Mouse (Mus musculus) kidney, embryonic 15.5 days (tissue): ENCODE data around the gene Catsper4. TPM values are rescaled to one million over a fixed set of nuclear protein-coding genes. Genes with fewer than 3 reads are reported as not detected.
"Not testable (repeated sequence)": the region's sequence is repeated elsewhere in the genome, so short reads cannot be mapped to it uniquely, and the experiment has no call there.

ENCODE experiments used
- ATAC-seq: fragments of 200-750 bp; cut with Nextera tagmentation; replicated peaks from 2 replicates; pipeline ENCODE4 v1.8.0; 2017; ENCODE audit warnings: moderate TSS enrichment; ENCODE audit not compliant: low FRiP score
- H3K27ac ChIP-seq: fragments of 300-500 bp; sonication (generic); 2 replicates; pipeline ENCODE4 v1.5.1; 2015; ENCODE audit warnings: mild to moderate bottlenecking, inconsistent platforms
- H3K27me3 ChIP-seq: fragments of 300-500 bp; sonication (generic); 2 replicates; pipeline ENCODE4 v1.6.1; 2015; ENCODE audit warnings: inconsistent platforms
- H3K36me3 ChIP-seq: fragments of 300-500 bp; sonication (generic); 2 replicates; pipeline ENCODE4 v1.6.1; 2015; ENCODE audit warnings: inconsistent platforms
- H3K4me1 ChIP-seq: fragments of 300-500 bp; sonication (generic); 2 replicates; pipeline ENCODE4 v1.6.1; 2015; ENCODE audit warnings: inconsistent platforms
- H3K4me2 ChIP-seq: fragments of 300-500 bp; sonication (generic); 2 replicates; pipeline ENCODE4 v1.6.1; 2015; ENCODE audit warnings: moderate library complexity, mild to moderate bottlenecking, inconsistent platforms
- H3K4me3 ChIP-seq: fragments of 300-500 bp; sonication (generic); replicated peaks from 2 replicates; pipeline ENCODE4 v1.5.1; 2015; ENCODE audit warnings: mild to moderate bottlenecking, inconsistent platforms
- H3K9ac ChIP-seq: fragments of 300-500 bp; sonication (generic); 2 replicates; pipeline ENCODE4 v1.6.1; 2015; ENCODE audit warnings: mild to moderate bottlenecking, inconsistent platforms
- H3K9me3 ChIP-seq: fragments of 300-500 bp; sonication (generic); replicated peaks from 2 replicates; pipeline ENCODE4 v1.6.1; 2016; ENCODE audit warnings: inconsistent platforms
- WGBS: fragments of 180-500 bp; shearing (Covaris S2); methylation state at CpG from one replicate; pipeline ENCODE4 v1.1.7; 2015; ENCODE audit warnings: mixed read lengths; 5-methylcytosine and 5-hydroxymethylcytosine counted together
- polyA plus RNA-seq: library from polyadenylated mRNA; unstranded; fragments of >200 nt; fragmentation: Nextera tagmentation; extraction: Ambion mirVana; gene quantifications from 2 replicates; pipeline ENCODE4 v1.2.1, GENCODE M21; 2015

Gene Catsper4
- polyA plus RNA-seq, result 0.30 and 0.55 TPM in 2 replicates

DNA sequence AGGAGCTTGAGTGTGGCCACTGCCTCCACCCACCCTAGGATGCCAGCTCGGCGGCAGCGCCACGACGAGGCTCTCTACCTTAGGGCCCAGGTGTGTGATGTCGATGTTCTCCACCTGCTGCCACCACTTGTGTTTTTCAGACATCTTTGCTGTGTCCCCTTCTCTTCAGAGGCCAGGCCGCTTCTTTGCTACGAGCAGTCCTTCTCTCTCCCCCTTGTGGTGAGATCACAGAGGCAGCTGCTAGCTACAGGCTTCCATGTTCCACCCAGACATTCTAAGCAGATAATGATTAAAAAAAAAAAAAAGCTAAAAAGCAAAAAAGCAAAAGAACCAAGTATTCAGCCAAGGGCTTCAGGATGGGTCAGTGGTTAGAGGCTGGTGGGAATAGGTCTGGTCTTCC lies at the start of gene Catsper4:
TSS of gene Catsper4 (minus strand) at position 190 of the 400 bp plus-strand sequence.
- Histone ChIP-seq H3K4me3 (no peak within 1 kb of the TSS), H3K27me3 (no peaks in the 10 kb centered on the region), H3K36me3 (no peaks in the 10 kb centered on the region), H3K4me2 (no peak within 1 kb of the TSS), H3K4me1 (peaks cover 17% of the 10 kb centered on the region), H3K9me3 (no peaks in the 10 kb centered on the region), H3K27ac (no peak within 1 kb of the TSS), H3K9ac (no peak within 1 kb of the TSS)
- WGBS, result 67% methylated on average over 8 of the region's 8 CpGs
- no peak for ATAC-seq

- H3K27ac ChIP-seq, result 0 out of 2 replicates have a peak overlapping the region, but pooled peaks have one; percentile 3
- ATAC-seq, result no peak
- H3K4me2 ChIP-seq, result peak overlapping the region; percentile 53
- WGBS, result 7% methylated on average over 14 of the region's 14 CpGs
- H3K36me3 ChIP-seq, result peaks cover 31% of the 10 kb centered on the region
- H3K4me1 ChIP-seq, result peaks cover 10% of the 10 kb centered on the region
- no peaks in the 10 kb centered on the region for H3K9me3 ChIP-seq
- no peaks in the 10 kb centered on the region for H3K27me3 ChIP-seq
- peak overlapping the region; percentile 25 for H3K4me3 ChIP-seq
- H3K9ac ChIP-seq, result no peak overlapping the region; the same call in 1 of the 2 replicates
These were observed 46.5 kb upstream of the Catsper4 start for GRCm38 (mm10) chr4:134273417-134274345.

DNA sequence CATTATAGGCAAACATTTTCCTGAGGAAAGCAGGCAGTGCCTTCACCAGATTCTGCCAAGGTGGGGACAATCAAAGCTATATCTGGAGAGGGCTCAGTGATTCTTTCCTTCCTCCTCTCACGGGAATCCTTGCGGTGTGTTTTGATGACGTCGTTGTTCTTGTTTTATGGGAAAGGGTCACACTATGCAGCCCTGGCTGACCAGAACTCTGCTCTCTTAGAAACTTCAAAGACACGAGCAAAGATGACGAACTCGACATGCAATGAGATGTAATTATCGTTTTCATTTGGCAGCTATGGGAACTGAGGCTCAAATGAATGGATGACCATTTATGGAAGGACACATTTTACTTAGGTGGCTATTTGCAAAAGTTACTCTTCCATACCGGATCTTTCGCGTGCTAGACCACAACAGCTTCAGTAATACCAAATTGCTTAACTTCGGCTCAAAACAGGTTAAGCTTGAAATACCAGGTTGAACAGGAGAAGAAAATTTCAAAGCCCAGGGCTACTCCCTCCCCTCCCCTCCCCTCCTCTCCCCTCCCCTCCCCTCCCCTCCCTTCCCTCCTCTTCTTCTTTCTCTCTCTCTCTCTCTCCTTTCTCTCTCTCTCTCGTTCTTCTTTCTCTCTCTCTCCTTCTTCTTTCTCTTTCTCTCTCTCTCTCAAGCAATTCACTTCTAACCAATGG lies 45.7 kb upstream of the Catsper4 start:
- Histone ChIP-seq H3K4me2 (peak overlapping the region; percentile 53), H3K36me3 (peaks cover 24% of the 10 kb centered on the region), H3K9ac (no peak overlapping the region; the same call in 1 of the 2 replicates), H3K4me1 (peaks cover 10% of the 10 kb centered on the region), H3K27me3 (no peaks in the 10 kb centered on the region), H3K9me3 (no peaks in the 10 kb centered on the region), H3K27ac (peak overlapping the region; percentile 46), H3K4me3 (peak overlapping the region; percentile 25)
- WGBS, result 13% methylated on average over 13 of the region's 13 CpGs
- no peak for ATAC-seq

- Histone ChIP-seq H3K27ac (no peak overlapping the region), H3K9me3 (no peaks in the 10 kb centered on the region), H3K4me3 (no peak overlapping the region), H3K9ac (no peak overlapping the region), H3K4me2 (no peak overlapping the region), H3K27me3 (no peaks in the 10 kb centered on the region), H3K36me3 (peaks cover 15% of the 10 kb centered on the region), H3K4me1 (peaks cover 10% of the 10 kb centered on the region)
- no peak for ATAC-seq
- WGBS, result 85% methylated on average over 7 of the region's 7 CpGs
These were observed 44.8 kb upstream of the Catsper4 start for GRCm38 (mm10) chr4:134271979-134272378.

DNA sequence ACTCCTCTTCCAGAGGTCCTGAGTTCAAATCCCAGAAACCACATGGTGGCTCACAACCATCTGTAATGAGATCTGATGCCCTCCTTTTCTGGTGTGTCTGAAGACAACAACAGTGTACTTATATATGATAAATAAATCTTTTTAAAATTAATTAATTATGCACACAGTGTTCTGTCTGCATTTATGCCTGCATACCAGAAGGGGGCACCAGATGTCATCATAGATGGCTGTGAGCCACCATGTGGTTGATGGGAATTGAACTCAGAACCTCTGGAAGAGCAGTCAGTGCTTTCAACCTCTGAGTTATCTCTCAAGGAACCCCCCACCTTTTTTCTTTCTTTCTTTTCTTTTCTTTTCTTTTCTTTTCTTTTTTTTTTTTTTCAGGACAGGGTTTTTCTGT lies 42.4 kb upstream of the Catsper4 start:
- H3K4me2 ChIP-seq, H3K9me3 ChIP-seq, H3K9ac ChIP-seq, H3K27me3 ChIP-seq, H3K36me3 ChIP-seq, H3K4me3 ChIP-seq, ATAC-seq, H3K27ac ChIP-seq: not testable (repeated sequence)
- H3K4me1 ChIP-seq, result peaks cover 23% of the 10 kb centered on the region

DNA sequence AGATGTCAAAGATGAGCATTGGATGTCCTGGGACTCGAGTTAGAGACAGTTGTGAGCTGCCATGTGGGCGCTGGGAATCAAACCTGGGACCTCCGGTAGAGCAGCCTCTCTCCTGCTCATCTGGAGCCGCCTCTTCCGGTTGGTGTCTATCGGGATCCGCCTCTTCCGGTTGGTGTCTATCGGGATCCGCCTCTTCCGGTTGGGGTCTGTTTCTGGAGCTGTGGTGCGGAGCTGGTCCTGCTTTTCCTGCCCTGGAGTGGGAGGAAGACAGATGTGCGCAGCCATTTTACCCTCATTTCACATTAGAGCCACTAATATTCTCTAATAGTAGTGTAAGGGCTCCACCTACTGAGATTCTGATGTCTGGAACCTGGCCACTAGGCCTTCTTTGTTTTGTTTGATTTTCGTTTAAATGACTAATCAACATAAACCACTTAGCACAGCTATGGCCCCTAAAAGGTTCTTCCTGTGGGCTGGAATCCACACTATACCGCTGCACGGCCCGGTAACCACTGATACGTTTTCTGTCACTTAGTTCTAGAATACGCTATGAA lies 41.0 kb upstream of the Catsper4 start:
- Histone ChIP-seq H3K4me1 (peaks cover 23% of the 10 kb centered on the region), H3K9me3 (0 out of 2 replicates have a peak, but pooled peaks cover 4% of the 10 kb centered on the region), H3K36me3 (no peaks in the 10 kb centered on the region), H3K4me3 (no peak overlapping the region), H3K4me2 (no peak overlapping the region), H3K27me3 (no peaks in the 10 kb centered on the region), H3K9ac (no peak overlapping the region), H3K27ac (no peak overlapping the region)
- WGBS, result 79% methylated on average over 19 of the region's 19 CpGs
- ATAC-seq, result no peak

GRCm38 (mm10) chr4:134265860-134266585 lies 38.8 kb upstream of the Catsper4 start:
- no peak overlapping the region for H3K4me2 ChIP-seq
- 0 out of 2 replicates have a peak, but pooled peaks cover 2% of the 10 kb centered on the region for H3K27me3 ChIP-seq
- H3K9me3 ChIP-seq, result 0 out of 2 replicates have a peak, but pooled peaks cover 4% of the 10 kb centered on the region
- H3K27ac ChIP-seq, result peak overlapping the region; percentile 62
- H3K4me3 ChIP-seq, result no peak overlapping the region
- ATAC-seq, result no peak
- peaks cover 16% of the 10 kb centered on the region; the same call in 1 of the 2 replicates for H3K4me1 ChIP-seq
- WGBS, result 33% methylated on average over 9 of the region's 9 CpGs
- H3K36me3 ChIP-seq, result no peaks in the 10 kb centered on the region
- no peak overlapping the region for H3K9ac ChIP-seq

DNA sequence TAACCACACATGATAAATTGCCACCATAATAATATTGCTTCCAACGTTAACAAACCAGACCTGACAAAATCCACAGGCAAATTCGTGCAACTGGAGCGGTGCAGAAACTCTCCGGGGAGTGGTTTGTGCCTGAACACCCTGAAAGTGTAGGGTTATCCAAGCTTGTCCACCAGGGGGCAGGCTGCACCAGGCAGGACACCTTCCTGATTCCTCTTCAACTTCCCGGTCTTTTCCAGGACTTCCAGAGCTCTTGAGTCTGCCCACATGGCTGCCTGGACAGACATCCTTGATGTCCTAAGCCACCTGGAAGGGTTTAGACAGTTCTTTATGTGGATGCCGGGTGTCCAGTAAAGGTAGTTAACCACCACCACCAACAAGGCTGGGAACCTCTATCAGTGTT lies 36.0 kb upstream of the Catsper4 start:
- Histone ChIP-seq H3K4me1 (peaks cover 17% of the 10 kb centered on the region), H3K4me2 (no peak overlapping the region), H3K9me3 (0 out of 2 replicates have a peak, but pooled peaks cover 4% of the 10 kb centered on the region), H3K27ac (no peak overlapping the region), H3K27me3 (0 out of 2 replicates have a peak, but pooled peaks cover 2% of the 10 kb centered on the region), H3K4me3 (no peak overlapping the region), H3K9ac (no peak overlapping the region), H3K36me3 (no peaks in the 10 kb centered on the region)
- 34% methylated on average over 6 of the region's 6 CpGs for whole genome bisulfite sequencing
- no peak for ATAC-seq

DNA sequence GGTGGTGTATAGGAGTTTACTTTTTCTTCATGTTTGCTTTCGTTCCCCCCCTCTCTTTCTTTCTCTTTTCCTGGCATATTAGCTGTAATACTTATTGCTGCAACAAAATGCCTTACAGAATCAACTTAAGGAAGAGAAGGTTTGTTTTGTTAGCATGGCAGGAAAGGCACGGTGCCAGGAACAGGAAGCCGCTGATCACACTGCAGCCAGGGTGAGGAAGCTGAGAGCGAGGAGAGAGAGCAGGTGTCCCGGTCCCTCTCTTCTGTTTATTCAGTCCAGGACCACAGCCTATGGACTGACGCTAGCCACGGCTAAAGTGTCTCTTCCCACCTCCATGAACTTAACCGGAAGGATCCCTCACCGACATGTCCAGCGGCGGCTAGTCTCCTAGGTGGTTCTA lies 31.2 kb upstream of the Catsper4 start:
- Histone ChIP-seq H3K4me2 (no peak overlapping the region), H3K9ac (no peak overlapping the region), H3K36me3 (no peaks in the 10 kb centered on the region), H3K9me3 (no peaks in the 10 kb centered on the region), H3K4me1 (peaks cover 50% of the 10 kb centered on the region), H3K4me3 (no peak overlapping the region), H3K27me3 (peaks cover 21% of the 10 kb centered on the region), H3K27ac (peak overlapping the region; percentile 66; the same call in 1 of the 2 replicates)
- 45% methylated on average over 11 of the region's 11 CpGs for whole genome bisulfite sequencing
- ATAC-seq, result no peak

GRCm38 (mm10) chr4:134257198-134258009 lies 30.2 kb upstream of the Catsper4 start:
- ATAC-seq, result no peak
- WGBS, result 25% methylated on average over 11 of the region's 11 CpGs
- H3K27me3 ChIP-seq, result peaks cover 31% of the 10 kb centered on the region
- H3K4me1 ChIP-seq, result peaks cover 60% of the 10 kb centered on the region
- peak overlapping the region; percentile 15 for H3K4me2 ChIP-seq
- H3K36me3 ChIP-seq, result no peaks in the 10 kb centered on the region
- H3K4me3 ChIP-seq, result no peak overlapping the region
- H3K27ac ChIP-seq, result peak overlapping the region; percentile 78
- H3K9ac ChIP-seq, result no peak overlapping the region
- no peaks in the 10 kb centered on the region for H3K9me3 ChIP-seq
